Mouse (Mus musculus): ENCODE results near the gene Bmp8a.
"Not testable (repeated sequence)": the region's sequence is repeated elsewhere in the genome, so short reads cannot be mapped to it uniquely, and the experiment has no call there.

Bmp8a gene

GRCm38 (mm10) chr4:123331326-123331725 lies 11.7 kb downstream of the Bmp8a start:
- no peak for DNase-seq (ENCODE audit: low read depth)

- no peak for DNase-seq (ENCODE audit: low read depth)
Measured at GRCm38 (mm10) chr4:123328946-123329345, 14.1 kb downstream of the Bmp8a start.

- DNase-seq (ENCODE audit: low read depth) = no peak
Measured at GRCm38 (mm10) chr4:123327630-123328029, 15.4 kb downstream of the Bmp8a start.

- no peak for DNase-seq (ENCODE audit: low read depth)
Measured at GRCm38 (mm10) chr4:123326087-123326486, 17.0 kb downstream of the Bmp8a start.

- DNase-seq (ENCODE audit: low read depth) = no peak
Measured at GRCm38 (mm10) chr4:123323534-123323933, 19.5 kb downstream of the Bmp8a start, which contains the start of gene Oxct2a. Oxct2a (minus strand) TSS chr4:123323634.

GRCm38 (mm10) chr4:123322910-123323309 lies 20.1 kb downstream of the Bmp8a start:
- not testable (repeated sequence) for DNase-seq (ENCODE audit: low read depth)

- no peak for DNase-seq (ENCODE audit: low read depth)
Measured at GRCm38 (mm10) chr4:123314497-123314896, 28.6 kb downstream of the Bmp8a start.

GRCm38 (mm10) chr4:123313010-123313409 lies 30.0 kb downstream of the Bmp8a start:
- DNase-seq (ENCODE audit: low read depth) = no peak

- no peak for DNase-seq (ENCODE audit: low read depth)
Measured at GRCm38 (mm10) chr4:123311845-123312244, 31.2 kb downstream of the Bmp8a start.

GRCm38 (mm10) chr4:123308292-123308691 lies 34.8 kb downstream of the Bmp8a start:
- no peak for DNase-seq (ENCODE audit: low read depth)

GRCm38 (mm10) chr4:123306999-123307398 lies 36.1 kb downstream of the Bmp8a start:
- no peak for DNase-seq (ENCODE audit: low read depth)

GRCm38 (mm10) chr4:123305789-123306188 lies 37.3 kb downstream of the Bmp8a start:
- peak; percentile 50 for DNase-seq (ENCODE audit: low read depth)

- DNase-seq (ENCODE audit: low read depth) = no peak
Measured at GRCm38 (mm10) chr4:123298980-123299670, 43.9 kb downstream of the Bmp8a start.

GRCm38 (mm10) chr4:123298226-123298625 lies 44.8 kb downstream of the Bmp8a start:
- no peak for DNase-seq (ENCODE audit: low read depth)

GRCm38 (mm10) chr4:123297195-123297960 lies 45.7 kb downstream of the Bmp8a start:
- DNase-seq (ENCODE audit: low read depth) = no peak

- DNase-seq (ENCODE audit: low read depth) = no peak
Measured at GRCm38 (mm10) chr4:123296148-123296534, 46.9 kb downstream of the Bmp8a start.

GRCm38 (mm10) chr4:123295516-123296147 lies 47.4 kb downstream of the Bmp8a start:
- no peak for DNase-seq (ENCODE audit: low read depth)

GRCm38 (mm10) chr4:123295026-123295425 lies 48.0 kb downstream of the Bmp8a start:
- DNase-seq (ENCODE audit: low read depth) = not testable (repeated sequence)

GRCm38 (mm10) chr4:123293661-123294443 lies 49.2 kb downstream of the Bmp8a start:
- no peak for DNase-seq (ENCODE audit: low read depth)

GRCm38 (mm10) chr4:123292989-123293388 lies 50.1 kb downstream of the Bmp8a start:
- no peak for DNase-seq (ENCODE audit: low read depth)

- no peak for DNase-seq (ENCODE audit: low read depth)
Measured at GRCm38 (mm10) chr4:123292390-123292789, 50.7 kb downstream of the Bmp8a start.

- DNase-seq (ENCODE audit: low read depth) = no peak
Measured at GRCm38 (mm10) chr4:123289038-123289437, 54.0 kb downstream of the Bmp8a start.

All from c-Kit-positive CD71-positive TER-119-negative erythroid progenitor cells, embryonic 14.5 days (primary cell).